Mouse (Mus musculus) forebrain, embryonic 12.5 days (tissue): Measurements from ENCODE around the gene Cfl2. TPM values are rescaled to one million over a fixed set of nuclear protein-coding genes. Genes with fewer than 3 reads are reported as not detected.

Experiments
- ATAC-seq: fragments of 200-750 bp; cut with Nextera tagmentation; 2 replicates; pipeline ENCODE4 v1.8.0; 2017; ENCODE audit warnings: moderate TSS enrichment; ENCODE audit not compliant: low FRiP score
- H3K27ac ChIP-seq: fragments of 300-500 bp; sonication (generic); 2 replicates; pipeline ENCODE4 v1.5.1; 2016; ENCODE audit warnings: mild to moderate bottlenecking
- H3K27me3 ChIP-seq: fragments of 300-500 bp; sonication (generic); 2 replicates; pipeline ENCODE4 v1.6.1; 2016; ENCODE audit warnings: mild to moderate bottlenecking
- H3K36me3 ChIP-seq: fragments of 300-500 bp; sonication (generic); replicated peaks from 2 replicates; pipeline ENCODE4 v1.6.1; 2016; ENCODE audit warnings: mild to moderate bottlenecking
- H3K4me1 ChIP-seq: fragments of 300-500 bp; sonication (generic); 2 replicates; pipeline ENCODE4 v1.6.1; 2016
- H3K4me2 ChIP-seq: fragments of 300-500 bp; sonication (generic); 2 replicates; pipeline ENCODE4 v1.6.1; 2016; ENCODE audit warnings: mild to moderate bottlenecking, moderate library complexity
- H3K4me3 ChIP-seq: fragments of 300-500 bp; sonication (generic); replicated peaks from 2 replicates; pipeline ENCODE4 v1.5.1; 2016; ENCODE audit warnings: mild to moderate bottlenecking
- H3K9ac ChIP-seq: fragments of 300-500 bp; sonication (generic); 2 replicates; pipeline ENCODE4 v1.6.1; 2016; ENCODE audit warnings: mild to moderate bottlenecking
- H3K9me3 ChIP-seq: fragments of 300-500 bp; sonication (generic); 2 replicates; pipeline ENCODE4 v1.6.1; 2016
- WGBS: fragments of 180-500 bp; shearing (Covaris S2); methylation state at CpG from one replicate; pipeline ENCODE4 v1.1.7; 2016; 5-methylcytosine and 5-hydroxymethylcytosine counted together
- polyA plus RNA-seq: library from polyadenylated mRNA; unstranded; fragments of >200 nt; fragmentation: Nextera tagmentation; extraction: Ambion mirVana; gene quantifications from 2 replicates; pipeline ENCODE4 v1.2.1, GENCODE M21; 2016

Cfl2 gene
- polyA plus RNA-seq, 1 experiment from 2014 or later, result 263 TPM

DNA sequence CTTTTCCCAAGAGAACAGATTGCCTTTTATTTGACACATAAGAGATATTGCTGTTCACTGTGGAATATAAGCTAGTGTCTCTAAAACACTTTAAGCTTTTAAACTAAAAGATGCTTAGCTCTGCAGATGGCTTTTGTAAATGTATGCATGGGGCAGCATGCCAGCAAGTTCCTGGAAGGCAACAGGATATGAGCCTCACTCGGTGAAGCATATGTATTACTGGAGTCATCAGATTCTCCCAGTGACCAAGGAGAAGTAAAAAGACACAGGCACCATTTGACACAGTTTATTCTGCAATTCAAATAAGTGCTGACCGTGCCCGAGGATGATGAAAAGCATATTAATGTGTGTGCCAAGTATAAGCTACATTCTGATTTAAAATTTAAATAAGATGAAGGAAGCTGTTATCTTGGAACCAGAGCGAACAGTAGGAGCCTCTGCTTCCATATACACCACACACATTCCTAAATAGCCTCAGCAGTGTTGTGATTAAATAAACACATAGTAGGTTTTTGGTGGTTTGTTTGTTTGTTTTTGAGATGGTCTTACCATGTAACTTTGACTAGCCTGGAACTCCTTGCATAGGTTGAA, 39.7 kb downstream of the Cfl2 start:
- Histone ChIP-seq H3K4me1 (no peaks in the 10 kb centered on the region; the same call in 1 of the 2 replicates), H3K27ac (no peak overlapping the region), H3K9ac (no peak overlapping the region), H3K9me3 (no peaks in the 10 kb centered on the region), H3K27me3 (peaks cover 5% of the 10 kb centered on the region; the same call in 1 of the 2 replicates), H3K4me2 (no peak overlapping the region), H3K36me3 (no peaks in the 10 kb centered on the region), H3K4me3 (no peak overlapping the region)
- 62% methylated on average over 4 of the region's 4 CpGs for WGBS
- ATAC-seq, result no peak

DNA sequence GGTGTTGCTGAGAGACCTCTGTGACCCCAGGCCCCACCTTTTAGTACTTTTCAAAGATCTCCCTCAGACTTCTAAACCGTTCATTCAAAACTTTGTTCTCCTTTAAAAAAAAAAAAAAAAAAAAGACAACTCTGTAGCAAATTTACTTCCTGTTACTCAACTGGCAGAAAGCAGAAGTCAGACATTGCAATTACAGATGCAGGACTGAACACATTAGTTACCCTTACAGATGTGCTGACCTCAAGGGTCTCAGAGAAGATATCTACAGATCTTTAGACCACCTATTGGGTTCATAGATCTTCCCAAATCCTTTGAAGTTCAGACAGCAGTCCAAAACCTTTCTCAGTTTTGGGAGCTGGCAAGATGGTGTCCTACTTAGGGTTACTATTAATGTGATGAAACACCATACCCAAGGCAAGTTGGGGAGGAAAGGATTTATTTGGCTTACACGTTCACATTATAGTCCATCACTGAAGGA, 42.0 kb downstream of the Cfl2 start:
- Histone ChIP-seq H3K9ac (no peak overlapping the region), H3K27ac (no peak overlapping the region), H3K27me3 (peaks cover 5% of the 10 kb centered on the region; the same call in 1 of the 2 replicates), H3K4me3 (no peak overlapping the region), H3K36me3 (no peaks in the 10 kb centered on the region), H3K4me2 (no peak overlapping the region), H3K4me1 (no peaks in the 10 kb centered on the region; the same call in 1 of the 2 replicates), H3K9me3 (no peaks in the 10 kb centered on the region)
- 51% methylated on average over 2 of the region's 2 CpGs for WGBS
- ATAC-seq, result no peak

DNA sequence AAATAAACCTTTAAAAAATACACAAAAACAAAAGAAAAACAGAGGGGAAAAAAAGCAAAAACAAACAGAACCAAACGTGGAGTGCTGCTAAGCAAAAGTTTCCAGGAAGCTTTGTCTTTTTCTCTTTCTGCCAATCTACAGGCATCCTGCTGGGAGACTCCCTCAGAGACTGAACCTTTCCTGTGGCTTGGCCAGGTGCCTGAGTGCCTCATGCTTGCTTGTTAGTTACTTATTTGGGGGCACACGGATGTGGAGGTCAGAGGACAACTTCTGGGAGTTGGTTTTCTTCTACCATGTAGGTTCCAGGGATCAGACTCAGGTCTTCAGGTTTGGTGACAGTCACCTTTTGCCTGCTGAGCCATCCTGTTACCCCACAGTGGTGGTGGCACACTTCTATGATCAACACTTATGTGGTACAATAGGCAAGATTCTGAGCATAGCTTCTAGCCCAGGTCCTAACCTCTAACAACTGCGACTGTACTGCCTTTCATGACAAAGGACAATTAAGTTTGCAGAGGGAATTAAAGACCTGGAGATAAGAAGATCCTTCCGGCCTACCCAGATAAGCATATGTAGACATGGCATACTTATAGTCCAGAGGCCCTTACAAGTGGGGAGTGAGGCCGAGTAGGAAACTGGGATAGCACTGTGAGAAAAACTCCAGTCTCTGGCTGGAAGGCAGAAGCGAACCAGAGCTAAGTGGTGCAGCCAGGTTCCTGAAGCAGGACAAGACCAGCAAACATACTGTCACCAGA, 43.3 kb downstream of the Cfl2 start:
- ATAC-seq, result no peak
- no peaks in the 10 kb centered on the region; the same call in 1 of the 2 replicates for H3K4me1 ChIP-seq
- peaks cover 5% of the 10 kb centered on the region; the same call in 1 of the 2 replicates for H3K27me3 ChIP-seq
- H3K27ac ChIP-seq, result no peak overlapping the region
- no peaks in the 10 kb centered on the region for H3K9me3 ChIP-seq
- H3K4me3 ChIP-seq, result no peak overlapping the region
- no peak overlapping the region for H3K4me2 ChIP-seq
- H3K36me3 ChIP-seq, result no peaks in the 10 kb centered on the region
- 73% methylated on average over 6 of the region's 6 CpGs for WGBS
- H3K9ac ChIP-seq, result no peak overlapping the region

DNA sequence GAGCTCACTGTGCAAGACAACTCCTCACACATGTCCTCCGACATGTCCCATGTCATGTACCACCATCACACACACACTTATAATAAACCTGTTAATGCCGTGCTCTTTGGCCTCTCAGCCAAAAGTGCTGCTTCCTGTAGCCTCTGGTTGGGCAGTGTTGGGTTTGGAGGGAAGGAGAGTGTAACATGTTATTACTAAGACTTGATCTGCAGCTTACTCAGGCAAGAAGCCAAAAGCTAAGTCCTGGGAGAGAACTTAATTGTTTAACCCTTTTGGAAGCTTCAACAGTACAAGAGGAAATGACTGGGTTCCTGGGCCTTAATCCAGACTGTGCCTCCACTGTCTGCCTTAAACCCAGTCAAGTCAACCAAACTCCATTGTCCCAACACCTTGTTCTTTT, 52.5 kb downstream of the Cfl2 start:
- no peak overlapping the region for H3K27ac ChIP-seq
- no peaks in the 10 kb centered on the region for H3K9me3 ChIP-seq
- no peak for ATAC-seq
- no peaks in the 10 kb centered on the region for H3K27me3 ChIP-seq
- H3K4me3 ChIP-seq, result no peak overlapping the region
- no peak overlapping the region for H3K9ac ChIP-seq
- no peaks in the 10 kb centered on the region for H3K36me3 ChIP-seq
- H3K4me2 ChIP-seq, result no peak overlapping the region
- peaks cover 4% of the 10 kb centered on the region; the same call in 1 of the 2 replicates for H3K4me1 ChIP-seq
- 87% methylated on average over 2 of the region's 2 CpGs for WGBS

Other genes with a start within 250 kb of the Cfl2 start
- gene Sptssa, start 206.3 kb downstream of the Cfl2 start, polyA plus RNA-seq, result 164 and 171 TPM in 2 replicates
- gene Eapp, start 167.0 kb downstream of the Cfl2 start, polyA plus RNA-seq, result 77.3 and 83.5 TPM in 2 replicates
- gene Snx6, start 67.2 kb downstream of the Cfl2 start, polyA plus RNA-seq, result 197 and 204 TPM in 2 replicates
- not detected in 2 replicates for gene Gm20403, start 123.7 kb upstream of the Cfl2 start, polyA plus RNA-seq
- gene Baz1a, start 151.5 kb upstream of the Cfl2 start, polyA plus RNA-seq, result 40.5 and 42.8 TPM in 2 replicates
- 35.8 and 36.7 TPM in 2 replicates for gene 2700097O09Rik, start 217.2 kb upstream of the Cfl2 start, polyA plus RNA-seq
- gene Srp54a, start 217.4 kb upstream of the Cfl2 start, polyA plus RNA-seq, result 144 and 166 TPM in 2 replicates